Mouse (Mus musculus): Measurements from ENCODE around the gene Cope.
A peak's percentile ranks its signal among the peaks of the same experiment; 100 is the strongest.

- TF ChIP-seq POLR2A (IDR thresholded peaks at IDR 0.05; ENCODE audit: insufficient read length, low read depth) (peak; percentile 36), E2F4 (IDR thresholded peaks at IDR 0.05; ENCODE audit: insufficient read depth) (no peak), MAX (IDR thresholded peaks at IDR 0.05; ENCODE audit: low read depth) (no peak)
Observed at GRCm38 (mm10) chr8:70352657-70353151, 50.4 kb downstream of the Cope start.
